Mouse (Mus musculus) adrenal gland, postnatal 0 days (tissue): Measurements from ENCODE around the gene Entpd6. TPM values are rescaled to one million over a fixed set of nuclear protein-coding genes. Genes with fewer than 3 reads are reported as not detected.

Experiments used
- polyA plus RNA-seq: library from polyadenylated mRNA; unstranded; fragments of >200 nt; fragmentation: Nextera tagmentation; extraction: Ambion mirVana; gene quantifications from 2 replicates; pipeline ENCODE4 v1.2.1, GENCODE M21; 2015

The Entpd6 gene
- 8.9 TPM in 2 replicates for polyA plus RNA-seq

DNA sequence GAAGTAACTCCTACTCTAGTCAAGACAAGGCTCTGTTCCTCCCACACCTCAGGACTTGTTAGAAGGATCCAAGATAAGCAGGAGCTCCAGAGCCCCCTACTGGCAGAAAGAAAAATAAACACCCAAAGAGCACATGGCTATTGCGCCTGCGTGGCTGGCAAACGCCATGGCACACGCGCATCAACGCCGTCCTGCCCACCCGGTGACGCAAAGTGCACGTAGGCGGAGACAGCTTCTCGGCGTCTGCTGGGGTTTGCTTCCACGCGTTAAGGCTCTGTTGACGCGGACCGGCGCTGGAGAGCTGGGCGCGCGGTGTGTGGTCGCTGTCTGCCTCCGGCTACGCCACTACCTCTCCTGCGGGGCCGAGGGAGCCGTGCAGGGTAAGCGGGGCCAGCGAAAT is at the start of gene Entpd6:
Gene Entpd6 (plus strand): TSS at position 189 of the 400 bp plus-strand sequence.

DNA sequence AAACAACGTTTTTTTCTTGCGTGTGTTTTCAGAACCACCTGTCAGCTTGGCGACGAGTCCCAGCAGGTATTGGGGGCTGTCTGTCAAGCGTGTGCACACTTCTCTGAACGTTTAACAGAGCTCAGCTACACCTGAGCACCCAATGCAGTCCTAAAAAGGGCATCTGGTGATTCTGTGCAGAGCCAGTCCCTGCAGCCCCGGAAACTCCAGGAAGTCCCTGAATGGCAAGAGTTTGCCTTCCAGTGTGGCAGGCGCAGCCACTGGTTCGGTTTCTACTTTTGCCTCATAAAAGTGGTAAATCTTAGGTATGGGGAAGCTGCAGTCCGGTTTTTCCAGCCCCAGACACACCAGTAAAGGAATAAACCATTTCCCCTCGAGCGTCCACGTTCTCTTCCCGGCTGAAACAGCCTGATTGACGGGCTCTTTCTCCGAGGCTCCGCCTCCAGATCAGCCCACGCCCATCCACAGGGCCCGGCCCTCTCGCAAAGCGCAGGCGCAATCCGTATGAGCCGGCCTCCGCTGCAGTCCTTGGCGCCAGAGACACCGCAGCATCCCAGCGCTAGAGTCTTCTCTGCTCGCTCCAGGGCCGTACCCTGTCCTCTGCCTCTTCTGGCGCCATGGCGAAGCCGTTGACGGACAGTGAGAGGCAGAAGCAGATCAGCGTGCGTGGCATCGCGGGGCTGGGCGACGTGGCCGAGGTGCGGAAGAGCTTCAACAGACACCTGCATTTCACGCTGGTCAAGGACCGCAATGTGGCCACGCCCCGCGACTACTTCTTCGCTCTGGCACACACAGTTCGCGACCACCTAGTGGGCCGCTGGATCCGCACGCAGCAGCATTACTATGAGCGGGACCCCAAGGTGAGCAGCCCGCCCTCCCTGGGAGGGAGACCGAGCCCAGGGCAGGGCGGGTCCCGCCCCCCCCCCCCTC is 37.7 kb downstream of the Entpd6 start, which contains the start of gene Pygb:
Gene Pygb (plus strand): TSS at position 485 of the 930 bp plus-strand sequence.

Other genes with a start within 250 kb of the Entpd6 start
- 0.80 and 0.95 TPM in 2 replicates for gene Cst7, start 178.6 kb upstream of the Entpd6 start, polyA plus RNA-seq
- gene Apmap, start 140.5 kb upstream of the Entpd6 start, polyA plus RNA-seq, result 51.0 and 71.6 TPM in 2 replicates
- gene Acss1, start 80.5 kb upstream of the Entpd6 start, polyA plus RNA-seq, result 4.5 and 6.2 TPM in 2 replicates
- gene Vsx1, start 59.7 kb upstream of the Entpd6 start, polyA plus RNA-seq, result not detected in 2 replicates
- 37.4 and 52.9 TPM in 2 replicates for gene Pygb, start 37.7 kb downstream of the Entpd6 start, polyA plus RNA-seq
- gene Abhd12, start 155.7 kb downstream of the Entpd6 start, polyA plus RNA-seq, result 57.7 and 62.9 TPM in 2 replicates
- gene Gins1, start 156.4 kb downstream of the Entpd6 start, polyA plus RNA-seq, result 13.5 and 13.8 TPM in 2 replicates